Mouse (Mus musculus): ENCODE results near the gene Mars. TPM values are rescaled to one million over a fixed set of nuclear protein-coding genes. Genes with fewer than 3 reads are reported as not detected.
A peak's percentile ranks its signal among the peaks of the same experiment; 100 is the strongest.

Gene Mars
- polyA plus RNA-seq, 1 experiment, result 105 TPM

- TF ChIP-seq POLR2A (IDR thresholded peaks at IDR 0.05; ENCODE audit: low read depth, low read length), result no peak
- TF ChIP-seq CTCF (IDR thresholded peaks at IDR 0.05; ENCODE audit: borderline replicate concordance, insufficient read depth, low read length), result no peak
- no peak overlapping the region for H3K4me3 ChIP-seq (ENCODE audit: insufficient read depth, low read length)
- H3K4me1 ChIP-seq (ENCODE audit: control insufficient read depth, insufficient read depth, low read length), result no peaks in the 10 kb centered on the region
- H3K27ac ChIP-seq (ENCODE audit: insufficient read depth, low read length), result no peak overlapping the region
Measured at GRCm38 (mm10) chr10:127349810-127350209, 38.2 kb upstream of the Mars start.

GRCm38 (mm10) chr10:127348957-127349356, 37.4 kb upstream of the Mars start:
- H3K27ac ChIP-seq (ENCODE audit: insufficient read depth, low read length), result no peak overlapping the region
- H3K4me3 ChIP-seq (ENCODE audit: insufficient read depth, low read length), result no peak overlapping the region
- TF ChIP-seq POLR2A (IDR thresholded peaks at IDR 0.05; ENCODE audit: low read depth, low read length) (no peak), CTCF (IDR thresholded peaks at IDR 0.05; ENCODE audit: borderline replicate concordance, insufficient read depth, low read length) (no peak)
- H3K4me1 ChIP-seq (ENCODE audit: control insufficient read depth, insufficient read depth, low read length), result no peaks in the 10 kb centered on the region

GRCm38 (mm10) chr10:127346173-127346572, 34.6 kb upstream of the Mars start:
- TF ChIP-seq POLR2A (IDR thresholded peaks at IDR 0.05; ENCODE audit: low read depth, low read length) (no peak), CTCF (IDR thresholded peaks at IDR 0.05; ENCODE audit: borderline replicate concordance, insufficient read depth, low read length) (no peak)
- Histone ChIP-seq H3K4me1 (ENCODE audit: control insufficient read depth, insufficient read depth, low read length) (no peaks in the 10 kb centered on the region), H3K27ac (ENCODE audit: insufficient read depth, low read length) (no peak overlapping the region)

GRCm38 (mm10) chr10:127343029-127343428, 31.4 kb upstream of the Mars start:
- TF ChIP-seq CTCF (IDR thresholded peaks at IDR 0.05; ENCODE audit: borderline replicate concordance, insufficient read depth, low read length) (no peak), POLR2A (IDR thresholded peaks at IDR 0.05; ENCODE audit: low read depth, low read length) (no peak)
- Histone ChIP-seq H3K27ac (ENCODE audit: insufficient read depth, low read length) (no peak overlapping the region), H3K4me3 (ENCODE audit: insufficient read depth, low read length) (no peak overlapping the region), H3K4me1 (ENCODE audit: control insufficient read depth, insufficient read depth, low read length) (no peaks in the 10 kb centered on the region)

More at GRCm38 (mm10) chr10:127346173-127346572, 34.6 kb upstream of the Mars start:
- no peak overlapping the region for H3K4me3 ChIP-seq (ENCODE audit: insufficient read depth, low read length)

GRCm38 (mm10) chr10:127341891-127342639, 30.5 kb upstream of the Mars start, which contains the start of gene Gli1:
Gli1 (minus strand) TSS chr10:127341974.
- Histone ChIP-seq H3K4me1 (ENCODE audit: control insufficient read depth, insufficient read depth, low read length) (no peaks in the 10 kb centered on the region), H3K4me3 (ENCODE audit: insufficient read depth, low read length) (peak within 1 kb of the TSS; percentile 40), H3K27ac (ENCODE audit: insufficient read depth, low read length) (no peak within 1 kb of the TSS)
- TF ChIP-seq CTCF (IDR thresholded peaks at IDR 0.05; ENCODE audit: borderline replicate concordance, insufficient read depth, low read length) (peak; percentile 88), POLR2A (IDR thresholded peaks at IDR 0.05; ENCODE audit: low read depth, low read length) (no peak)

GRCm38 (mm10) chr10:127341360-127341690, 29.7 kb upstream of the Mars start:
- Histone ChIP-seq H3K4me3 (ENCODE audit: insufficient read depth, low read length) (peak overlapping the region; percentile 4; the same call in 1 of the 2 replicates), H3K27ac (ENCODE audit: insufficient read depth, low read length) (no peak overlapping the region), H3K4me1 (ENCODE audit: control insufficient read depth, insufficient read depth, low read length) (no peaks in the 10 kb centered on the region)
- TF ChIP-seq CTCF (IDR thresholded peaks at IDR 0.05; ENCODE audit: borderline replicate concordance, insufficient read depth, low read length) (no peak), POLR2A (IDR thresholded peaks at IDR 0.05; ENCODE audit: low read depth, low read length) (no peak)

- peak overlapping the region; percentile 54; the same call in 1 of the 2 replicates for H3K4me3 ChIP-seq (ENCODE audit: insufficient read depth, low read length)
- TF ChIP-seq POLR2A (IDR thresholded peaks at IDR 0.05; ENCODE audit: low read depth, low read length) (no peak), CTCF (IDR thresholded peaks at IDR 0.05; ENCODE audit: borderline replicate concordance, insufficient read depth, low read length) (no peak)
- H3K27ac ChIP-seq (ENCODE audit: insufficient read depth, low read length), result no peak overlapping the region
- no peaks in the 10 kb centered on the region for H3K4me1 ChIP-seq (ENCODE audit: control insufficient read depth, insufficient read depth, low read length)
Measured at GRCm38 (mm10) chr10:127340577-127341359, 29.2 kb upstream of the Mars start.

GRCm38 (mm10) chr10:127339683-127340576, 28.3 kb upstream of the Mars start:
- Histone ChIP-seq H3K4me1 (ENCODE audit: control insufficient read depth, insufficient read depth, low read length) (no peaks in the 10 kb centered on the region), H3K27ac (ENCODE audit: insufficient read depth, low read length) (no peak overlapping the region), H3K4me3 (ENCODE audit: insufficient read depth, low read length) (peak overlapping the region; percentile 54)
- TF ChIP-seq POLR2A (IDR thresholded peaks at IDR 0.05; ENCODE audit: low read depth, low read length) (no peak), CTCF (IDR thresholded peaks at IDR 0.05; ENCODE audit: borderline replicate concordance, insufficient read depth, low read length) (no peak)
